Mouse (Mus musculus): ENCODE measurements around the gene Ing2.
A peak's percentile ranks its signal among the peaks of the same experiment; 100 is the strongest.

The Ing2 gene

DNA sequence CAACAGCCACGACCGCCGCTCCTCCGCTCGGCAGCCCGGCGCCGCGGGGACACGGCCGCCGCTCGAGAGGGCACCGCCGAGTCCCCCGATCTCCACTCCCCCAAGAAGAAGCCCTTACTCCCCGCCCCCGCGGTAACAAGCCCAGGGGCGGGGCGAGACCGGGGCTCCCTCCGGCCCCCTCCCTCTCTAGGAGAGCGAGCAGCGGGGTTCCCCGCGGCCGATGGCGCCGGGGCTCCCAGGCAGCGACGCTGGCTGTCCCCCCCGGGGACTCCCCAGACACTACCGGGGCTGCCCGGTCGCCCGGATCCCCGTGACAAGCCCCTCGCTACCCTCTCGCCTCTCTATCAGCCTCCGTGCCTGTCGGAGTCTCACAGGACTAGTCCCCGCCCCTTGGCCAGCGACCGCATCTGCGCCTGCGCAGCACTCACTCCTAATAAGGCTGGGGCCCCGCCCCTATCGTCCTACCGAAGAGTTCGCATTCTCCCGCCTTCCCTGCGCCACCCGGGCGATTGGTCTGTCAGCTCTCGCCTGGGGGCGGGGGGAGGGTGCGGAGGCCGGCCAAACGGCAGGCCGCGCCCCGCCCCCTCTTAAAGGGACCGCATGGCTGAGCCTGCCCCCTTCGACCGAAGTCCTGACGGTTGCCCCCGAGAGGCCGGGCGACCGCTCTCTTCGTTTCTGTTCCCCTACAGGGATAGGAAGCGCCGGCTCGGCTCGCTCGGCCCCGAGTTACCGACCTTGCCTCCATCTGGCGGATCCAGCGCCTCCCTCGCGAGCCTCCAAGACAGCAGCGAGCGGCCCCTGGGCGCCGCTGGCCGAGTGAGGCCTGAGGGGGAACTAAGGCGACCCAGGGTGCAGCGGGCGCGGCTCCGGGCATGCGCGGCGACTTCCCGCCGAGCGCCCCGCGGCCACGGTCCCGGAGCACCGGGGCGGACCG is at the start of gene Ing2:
TSS of gene Ing2 (minus strand) at position 780 of the 934 bp plus-strand sequence.
- DNase-seq = peak; percentile 100

DNA sequence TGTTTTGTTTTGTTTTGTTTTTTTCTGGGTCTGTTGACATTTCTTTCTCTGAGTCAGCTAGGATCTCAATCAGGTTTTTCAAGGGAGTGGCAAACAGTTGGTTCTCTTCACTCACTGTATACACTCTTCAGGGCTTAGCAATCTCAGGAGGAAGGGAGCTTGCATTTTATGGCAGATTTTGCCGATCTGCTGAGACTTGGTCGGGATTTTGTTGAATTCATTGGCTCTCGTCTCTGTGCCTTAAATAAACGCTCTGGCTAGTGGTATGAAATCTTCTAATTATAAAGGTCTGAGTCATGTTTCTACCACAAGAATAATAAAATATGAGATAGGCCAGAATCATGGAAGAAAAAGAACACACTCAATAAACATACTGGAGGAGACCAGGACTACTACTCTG is 46.3 kb upstream of the Ing2 start:
- no peak for DNase-seq

DNA sequence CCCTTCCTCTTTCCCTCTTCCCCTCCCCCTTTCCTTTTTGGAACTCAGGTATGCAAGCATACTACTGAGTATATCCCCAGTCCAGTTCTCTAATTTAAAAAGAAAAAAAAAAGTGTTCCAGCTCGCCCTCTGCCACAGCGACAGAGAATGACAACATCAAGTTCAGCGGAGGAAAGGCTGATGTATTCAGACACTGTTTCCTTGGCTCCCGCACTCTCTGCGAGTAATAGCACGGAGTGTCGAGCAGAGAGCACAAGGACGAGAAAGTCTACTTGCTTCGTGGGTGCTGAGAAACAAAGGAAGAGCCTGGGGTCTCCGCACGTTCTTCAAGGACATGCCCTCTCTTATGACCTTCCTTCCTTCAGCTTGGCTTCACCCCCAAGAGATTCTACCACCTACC is 43.3 kb upstream of the Ing2 start:
- no peak for DNase-seq

DNA sequence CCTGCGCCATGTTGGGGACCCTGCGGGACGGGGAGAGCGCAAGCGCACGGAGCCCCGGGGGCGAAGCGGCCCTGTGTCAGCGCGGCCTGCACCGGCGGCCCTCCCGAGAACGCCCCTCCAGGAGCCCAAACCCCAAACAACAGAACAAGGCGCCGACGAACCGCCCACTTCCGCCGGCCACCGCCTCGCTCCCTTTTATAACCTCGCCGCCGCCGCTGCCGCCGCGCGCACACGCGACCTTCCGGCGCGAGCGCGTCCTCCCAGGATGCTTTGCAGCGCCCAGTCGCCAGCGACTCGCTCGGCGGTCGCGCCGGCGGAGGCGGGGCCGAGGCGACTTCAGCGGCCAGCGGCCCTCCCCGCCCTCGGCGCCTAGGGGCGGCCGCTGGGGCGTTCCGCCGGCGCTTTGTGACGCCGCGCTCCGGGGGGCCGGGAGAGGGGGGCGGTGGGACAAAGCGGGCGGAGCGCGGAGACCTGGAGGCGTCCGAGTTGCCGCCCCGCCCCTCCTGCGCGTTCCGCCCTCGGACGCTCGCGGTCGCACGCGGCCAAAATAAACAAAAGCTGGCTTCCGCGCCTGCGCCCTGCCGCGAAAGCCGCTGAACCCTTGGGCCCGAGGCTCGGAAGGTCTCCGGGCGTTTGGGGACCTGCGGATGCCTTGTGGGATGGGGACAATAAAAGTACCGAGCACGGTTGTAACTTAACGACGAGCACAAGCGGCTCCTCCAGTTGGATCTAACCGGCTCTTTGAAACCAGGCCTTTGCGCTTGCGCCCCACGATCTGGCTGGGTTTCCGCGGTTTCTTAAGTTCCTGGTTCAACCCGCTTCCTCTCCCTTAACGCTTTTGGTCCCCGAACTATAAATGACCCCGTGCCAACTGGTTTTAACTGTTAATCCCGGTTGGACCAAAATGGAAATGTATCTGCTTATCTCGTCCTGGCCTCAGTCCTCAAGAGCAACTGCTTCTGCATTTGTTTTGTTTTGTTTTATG is 38.7 kb upstream of the Ing2 start, which contains the start of gene Cdkn2aip:
TSS of gene Cdkn2aip (minus strand) at position 172 of the 985 bp plus-strand sequence.
- DNase-seq = peak; percentile 98

DNA sequence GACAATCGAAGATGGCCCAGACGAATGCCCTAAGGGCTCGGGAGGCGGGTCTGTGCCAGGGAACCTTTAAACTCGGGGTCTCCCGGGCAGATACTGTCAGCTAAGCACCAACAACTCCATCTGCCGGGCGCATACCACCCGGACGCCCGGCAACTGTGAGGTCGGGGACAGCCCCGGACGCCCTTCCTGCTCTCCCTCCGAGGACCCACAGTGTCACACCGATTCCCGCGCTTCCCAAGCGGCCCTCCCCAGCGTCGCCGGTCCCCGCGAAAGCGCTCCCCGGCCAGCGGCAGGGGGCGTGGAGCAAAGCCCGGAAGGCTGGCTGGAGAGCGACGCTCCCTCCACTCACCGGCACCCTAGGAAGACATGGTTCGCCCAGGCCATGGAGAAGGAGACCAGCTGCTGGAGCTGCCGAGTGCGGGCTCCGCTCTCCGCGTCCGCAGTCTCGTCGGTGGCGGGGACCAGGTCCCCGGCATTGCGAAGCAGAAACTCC is 37.9 kb upstream of the Ing2 start:
- DNase-seq = no peak

DNA sequence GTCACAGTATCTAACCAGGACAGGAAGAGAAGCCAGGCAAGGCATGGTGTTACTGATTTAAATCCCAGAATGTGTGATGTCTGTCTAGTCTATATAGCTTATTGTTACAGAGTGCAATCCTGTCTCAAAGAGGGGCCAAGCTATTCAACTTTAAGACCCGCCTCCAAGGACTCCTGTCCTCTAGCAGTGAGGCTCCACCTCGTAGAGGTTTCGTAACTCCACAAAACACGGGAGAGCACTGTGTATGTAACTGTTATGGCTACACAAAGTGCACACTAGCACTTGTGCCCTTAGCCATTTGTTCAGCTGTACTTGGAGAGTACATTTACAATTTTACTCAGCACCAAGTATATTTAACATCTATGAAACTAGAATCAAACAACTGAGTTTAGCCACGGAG is 32.8 kb upstream of the Ing2 start:
- DNase-seq = no peak

DNA sequence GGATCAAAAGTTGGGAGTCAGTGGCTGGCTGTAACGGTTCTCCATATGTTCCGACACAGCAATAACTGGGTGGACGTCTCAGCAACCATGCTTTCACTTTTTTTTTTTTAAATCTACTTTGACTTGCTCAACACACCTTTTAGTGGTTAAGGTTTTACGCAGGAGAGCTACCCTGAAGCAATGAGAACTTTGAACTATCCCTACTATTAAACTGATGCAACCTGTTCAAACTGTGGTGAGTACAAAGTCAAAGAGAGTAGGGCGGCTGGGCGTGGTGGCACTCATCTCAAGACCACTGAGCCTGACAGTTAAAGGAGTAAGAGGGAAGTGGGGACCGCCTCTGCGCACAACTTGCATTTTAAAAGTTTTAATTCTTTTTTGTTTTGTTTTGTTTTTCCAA is 31.4 kb upstream of the Ing2 start:
- peak; percentile 51 for DNase-seq

DNA sequence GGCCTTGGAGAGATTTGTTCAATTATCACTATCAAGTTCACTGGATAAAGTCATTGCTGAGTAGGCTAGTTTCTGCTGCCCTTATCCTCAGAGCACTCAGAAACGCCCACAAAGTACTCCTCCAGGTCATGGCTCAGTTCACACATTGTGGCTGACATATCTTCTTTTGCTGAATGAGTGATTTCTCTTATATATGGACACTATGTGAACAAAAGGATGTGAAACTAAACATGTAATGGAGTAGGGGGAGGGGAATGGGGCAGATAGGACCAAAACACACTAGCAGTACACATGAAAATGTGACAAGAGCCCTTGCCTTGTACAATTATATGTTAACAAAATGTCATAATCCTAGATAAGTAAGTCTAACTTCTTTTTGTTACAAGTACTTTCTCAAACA is 27.0 kb upstream of the Ing2 start:
- no peak for DNase-seq

DNA sequence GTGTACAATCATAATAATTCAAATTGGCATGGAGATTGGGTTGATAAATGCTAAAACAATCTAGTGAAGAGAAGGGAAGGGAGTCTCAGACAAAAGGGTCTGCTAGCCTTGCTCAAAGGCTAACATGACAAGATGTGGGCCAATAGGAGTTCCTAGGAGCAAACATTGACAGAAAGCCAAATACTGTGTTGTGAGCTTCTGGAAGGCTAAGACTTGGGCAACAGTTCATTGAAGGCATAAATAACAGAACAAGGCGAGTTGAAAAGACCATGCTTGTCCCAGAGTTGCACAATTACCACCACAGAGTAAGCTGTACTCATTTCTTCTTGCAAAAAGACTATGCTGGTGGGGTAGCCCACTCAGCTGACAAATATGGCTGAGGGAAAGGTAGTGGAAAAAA is 22.3 kb upstream of the Ing2 start:
- DNase-seq = no peak

DNA sequence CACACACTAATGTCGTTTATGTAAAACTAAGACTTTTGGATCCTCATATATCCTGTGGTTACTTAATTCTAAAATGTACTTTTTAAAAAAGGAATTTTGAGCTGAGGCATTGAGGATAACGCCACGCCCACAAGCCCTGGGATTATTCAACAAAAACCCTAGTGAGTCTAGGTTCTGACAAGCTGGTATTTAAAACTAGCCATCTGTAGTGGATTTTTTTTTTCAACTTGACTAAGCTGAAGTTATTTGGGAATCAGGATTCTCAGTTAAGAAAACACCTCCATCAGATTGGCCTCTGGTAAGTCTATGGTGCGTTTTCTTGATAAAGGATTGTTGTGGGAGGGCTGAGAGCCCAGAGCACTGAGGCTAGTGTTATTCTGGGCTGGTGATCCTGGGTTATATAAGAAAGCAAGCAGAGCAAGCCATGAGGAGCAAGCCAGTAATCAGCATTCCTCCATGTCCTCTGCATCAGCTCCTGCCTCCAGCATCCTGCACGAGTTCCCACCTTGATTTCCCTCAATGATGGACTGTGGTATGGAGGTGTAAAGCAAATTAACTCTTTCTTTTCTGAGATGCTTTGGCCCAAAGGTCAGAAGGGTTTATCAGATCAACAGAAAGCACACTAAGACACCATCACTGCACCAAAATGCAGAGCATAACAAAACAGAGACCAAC is 20.2 kb upstream of the Ing2 start:
- no peak for DNase-seq

DNA sequence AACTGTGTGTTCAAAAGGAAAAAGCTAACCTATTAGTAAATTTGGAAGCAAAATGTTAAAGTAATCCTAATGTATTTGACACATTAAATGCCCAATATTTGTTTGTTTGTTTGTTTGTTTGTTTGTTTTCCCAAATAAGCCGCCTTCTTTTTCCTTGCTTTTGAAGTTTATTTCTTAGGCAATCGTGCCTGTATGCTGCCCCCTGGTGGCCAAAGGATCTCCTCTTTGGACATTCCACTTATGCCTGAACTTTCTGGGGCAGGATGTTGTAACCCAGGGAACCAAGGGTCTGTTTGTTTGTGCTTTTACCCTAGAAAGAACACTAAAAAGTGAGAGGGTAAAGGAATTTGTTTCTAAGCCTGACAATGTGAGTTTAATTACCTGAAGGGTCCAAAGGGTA is 17.8 kb upstream of the Ing2 start:
- DNase-seq = peak; percentile 85

DNA sequence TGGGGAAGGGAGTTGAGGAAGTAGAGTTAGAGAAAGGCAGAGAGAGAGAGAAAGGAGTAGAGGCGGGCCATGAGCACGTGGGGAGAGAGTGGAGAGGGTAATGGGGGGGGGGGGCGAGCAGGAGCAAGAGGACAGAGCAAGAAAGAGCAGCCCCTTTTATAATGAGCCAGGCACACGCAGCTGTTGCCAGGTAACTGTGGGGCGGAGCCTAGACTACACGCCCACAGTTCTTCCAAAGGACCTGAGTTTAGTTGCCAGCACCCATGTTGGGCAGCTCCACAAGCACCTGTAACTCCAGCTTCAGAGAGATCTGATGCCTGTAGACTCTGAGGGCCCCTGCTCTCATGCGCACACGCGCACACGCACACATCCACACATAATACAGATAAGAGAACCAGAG is 16.5 kb upstream of the Ing2 start:
- no peak for DNase-seq

DNA sequence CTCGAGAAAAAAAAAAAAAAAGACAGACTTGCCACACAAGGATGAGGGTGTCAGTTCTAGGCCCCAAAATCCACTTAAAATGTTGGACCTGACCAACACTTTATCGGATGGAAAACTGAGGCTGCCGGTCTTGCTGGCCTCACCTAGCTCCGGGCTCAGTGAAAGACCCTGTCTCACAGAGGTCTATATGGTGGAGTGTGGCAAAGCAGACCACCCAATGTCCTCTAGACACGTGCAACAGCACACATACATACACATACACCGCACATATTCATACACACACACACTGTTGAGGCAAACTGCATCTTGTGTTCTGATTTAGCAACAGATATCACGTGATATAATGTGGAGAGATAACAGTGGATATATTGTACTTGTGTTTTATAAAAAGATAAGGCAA is 15.9 kb upstream of the Ing2 start:
- no peak for DNase-seq

DNA sequence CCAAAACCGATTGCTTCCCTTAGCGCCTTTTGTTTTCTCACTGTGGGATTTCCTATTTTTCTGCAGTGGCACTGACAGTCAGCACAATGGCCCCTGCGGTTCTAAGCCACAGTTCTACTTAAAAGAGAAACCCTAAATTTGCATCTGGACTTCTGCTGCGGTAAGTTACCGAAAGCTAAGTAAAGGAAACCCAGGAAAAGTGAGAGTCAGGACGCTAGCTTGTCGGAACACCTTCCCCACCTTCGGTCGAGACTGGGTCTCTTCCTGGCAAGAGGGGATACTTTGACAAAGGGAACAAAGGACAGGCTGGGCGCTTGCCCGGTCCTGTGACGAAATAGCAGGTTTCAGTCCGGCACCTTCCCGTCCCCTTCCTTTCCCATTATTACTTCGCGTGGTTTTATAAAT is 15.3 kb upstream of the Ing2 start:
- peak; percentile 43 for DNase-seq

DNA sequence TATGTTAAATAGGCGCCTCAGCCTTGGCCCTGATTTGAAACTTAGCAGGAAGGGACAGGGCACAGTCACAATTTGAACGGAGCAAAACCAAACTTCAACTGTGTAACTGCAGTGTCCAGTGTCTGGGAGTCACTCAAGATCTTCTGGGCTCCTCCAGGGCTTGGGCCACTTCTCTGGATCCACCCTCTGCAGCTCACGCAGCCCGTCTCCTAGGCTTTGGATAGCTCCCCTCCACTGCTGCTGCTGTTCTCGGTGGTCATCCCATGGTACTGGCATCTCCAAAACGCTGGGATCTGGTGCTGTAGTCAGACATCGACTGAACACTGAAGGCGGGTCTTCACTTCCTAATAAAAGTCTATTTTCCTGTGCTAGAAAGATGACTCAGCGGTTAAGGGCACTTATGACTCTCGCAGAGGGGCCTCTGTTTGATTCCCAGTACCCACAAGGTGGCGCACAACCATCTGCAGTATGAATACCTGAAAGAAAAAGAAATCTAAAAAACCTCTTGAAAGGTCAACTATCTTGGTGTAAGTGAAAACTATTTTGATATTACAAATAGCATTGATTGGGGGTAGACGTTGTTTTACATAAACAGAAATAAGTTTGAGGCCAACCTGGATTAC is 14.5 kb upstream of the Ing2 start:
- no peak for DNase-seq

DNA sequence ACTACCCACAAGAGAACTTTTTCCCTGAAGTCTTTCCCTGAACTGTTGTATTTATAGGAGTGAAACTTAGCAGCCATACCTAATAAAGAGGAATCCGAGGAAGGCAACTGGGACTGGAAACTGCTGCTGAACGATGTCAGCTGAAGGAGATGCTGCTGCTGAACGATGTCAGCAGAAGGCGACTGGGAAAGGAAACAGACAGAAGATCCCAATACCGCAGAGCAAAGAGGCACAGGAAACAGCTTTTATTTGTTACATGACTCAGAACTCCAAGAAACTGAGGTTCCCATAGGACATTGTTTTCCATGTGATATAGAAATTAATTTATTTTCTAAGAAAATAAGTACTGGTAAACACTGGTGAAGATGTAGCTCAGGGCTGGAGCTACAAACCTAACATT is 9.1 kb upstream of the Ing2 start:
- DNase-seq = no peak

DNA sequence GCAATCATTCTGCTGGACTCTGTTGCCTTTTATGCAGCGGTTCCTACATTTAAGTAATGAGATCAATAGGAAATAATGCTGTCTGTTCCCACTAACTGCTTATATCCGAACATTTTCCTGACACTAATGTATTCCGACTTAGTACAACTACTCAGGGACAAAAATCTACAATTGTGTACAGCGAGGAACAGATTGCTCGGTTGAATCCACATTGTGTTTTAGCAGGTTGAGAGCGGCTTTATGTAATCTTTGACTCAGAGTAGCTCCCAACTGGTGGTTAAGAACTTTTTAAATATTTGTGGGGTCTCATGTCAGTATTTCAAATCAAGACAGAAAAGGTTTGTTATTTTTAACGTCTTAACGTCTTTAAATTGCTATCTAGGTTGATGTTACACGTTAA is 8.6 kb upstream of the Ing2 start:
- DNase-seq = no peak

DNA sequence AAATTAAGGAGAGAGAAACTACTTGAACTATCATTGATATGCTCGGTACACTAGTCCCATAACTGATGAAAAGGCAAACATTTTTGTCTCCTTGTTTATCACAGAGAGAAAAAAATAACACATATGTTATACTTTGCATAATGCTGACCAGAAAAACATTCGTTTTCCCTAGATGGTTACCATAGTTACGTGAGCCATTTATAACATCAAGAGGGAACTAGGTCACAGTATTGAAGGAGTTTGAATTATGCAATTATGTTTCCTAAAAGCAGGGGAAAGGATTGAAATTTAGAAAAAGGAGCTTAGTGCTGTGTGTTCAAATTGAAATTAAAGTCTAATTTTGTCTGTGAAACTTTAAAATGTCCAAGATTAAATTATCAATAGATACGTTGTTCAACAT is 5.0 kb upstream of the Ing2 start:
- DNase-seq = no peak

DNA sequence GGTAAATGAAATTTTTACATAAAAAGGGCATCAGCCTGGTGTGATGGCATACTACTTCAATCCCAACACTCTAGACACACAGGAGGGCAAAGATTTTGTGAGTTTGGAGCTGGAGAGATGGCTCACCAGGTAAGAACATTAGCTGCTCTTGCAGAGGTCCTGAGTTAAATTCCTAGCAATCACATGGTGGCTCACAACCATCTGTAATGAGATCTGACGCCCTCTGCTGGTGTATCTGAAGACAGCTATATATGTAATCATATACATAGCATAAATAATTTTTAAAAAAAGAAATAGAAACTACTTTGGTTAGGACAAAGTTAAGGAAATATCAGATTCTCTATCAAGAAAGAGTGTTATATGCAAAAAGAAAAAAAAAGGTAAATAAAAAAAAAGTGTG is 4.2 kb upstream of the Ing2 start:
- no peak for DNase-seq

DNA sequence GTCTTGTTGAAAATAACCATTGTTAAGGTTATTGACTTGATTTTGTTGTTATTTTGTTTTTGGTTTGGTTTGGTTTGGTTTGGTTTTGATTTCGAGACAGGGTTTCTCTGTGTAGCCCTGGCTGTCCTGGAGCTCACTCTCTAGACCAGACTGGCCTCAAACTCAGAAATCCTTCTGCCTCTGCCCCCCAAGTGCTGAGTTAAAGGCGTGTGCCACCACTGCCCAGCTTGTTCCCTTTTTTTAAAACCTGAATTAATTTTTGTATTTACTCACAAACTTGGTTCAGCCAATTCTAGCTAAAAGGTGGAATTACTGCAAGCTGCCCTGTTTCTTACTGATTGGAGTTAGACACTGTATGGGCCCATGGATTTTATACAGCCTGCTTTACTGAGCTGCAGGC is 1.3 kb upstream of the Ing2 start:
- DNase-seq = no peak

DNA sequence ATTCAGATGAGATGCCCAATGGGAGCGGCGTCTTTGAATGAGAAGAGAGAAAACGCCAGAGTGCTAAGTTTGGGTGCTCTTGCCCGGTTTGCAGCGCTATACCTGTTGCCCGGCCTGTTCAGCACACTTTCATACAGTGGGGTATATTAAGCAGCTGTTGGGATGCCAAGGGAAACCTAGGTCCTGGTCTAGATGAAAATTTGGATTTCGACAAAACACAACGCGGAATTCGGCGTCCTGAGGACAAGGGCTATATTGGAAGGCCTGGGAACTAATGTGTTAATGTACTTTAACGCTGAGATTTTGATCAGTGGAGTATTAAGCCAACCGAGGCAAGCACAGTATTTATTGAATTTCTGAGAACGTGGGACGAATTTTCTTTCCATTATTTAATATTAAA is 868 bp upstream of the Ing2 start:
- DNase-seq = no peak

DNA sequence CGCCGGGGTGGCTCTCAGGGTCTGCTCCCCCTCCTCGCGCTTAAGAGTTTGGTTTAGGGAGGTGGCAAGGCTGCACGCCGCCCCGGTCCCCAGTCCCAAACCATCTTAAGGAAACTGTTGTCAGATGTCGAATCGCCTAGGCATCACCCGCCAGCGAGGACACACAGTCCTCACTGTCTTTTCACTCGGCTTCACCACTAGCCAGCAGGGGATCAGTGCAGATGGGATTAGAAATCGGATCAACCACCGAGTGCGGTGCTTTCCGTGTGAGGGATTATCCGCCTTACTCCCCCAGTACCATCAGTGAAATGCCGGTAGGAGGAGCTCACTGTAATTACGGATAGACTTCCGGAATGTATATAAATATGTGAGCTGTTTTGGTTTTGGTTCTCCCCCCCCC is 430 bp upstream of the Ing2 start:
- DNase-seq = no peak

Measured in kidney, postnatal 14 days (tissue).